Mouse (Mus musculus): Measurements from ENCODE around the gene Ms4a14. TPM values are rescaled to one million over a fixed set of nuclear protein-coding genes. Genes with fewer than 3 reads are reported as not detected.
"Not testable (repeated sequence)": the region's sequence is repeated elsewhere in the genome, so short reads cannot be mapped to it uniquely, and the experiment has no call there.

Gene Ms4a14
- polyA plus RNA-seq (2016; fragmentation: Nextera tagmentation; extraction: Ambion mirVana) = not detected in 2 replicates

DNA sequence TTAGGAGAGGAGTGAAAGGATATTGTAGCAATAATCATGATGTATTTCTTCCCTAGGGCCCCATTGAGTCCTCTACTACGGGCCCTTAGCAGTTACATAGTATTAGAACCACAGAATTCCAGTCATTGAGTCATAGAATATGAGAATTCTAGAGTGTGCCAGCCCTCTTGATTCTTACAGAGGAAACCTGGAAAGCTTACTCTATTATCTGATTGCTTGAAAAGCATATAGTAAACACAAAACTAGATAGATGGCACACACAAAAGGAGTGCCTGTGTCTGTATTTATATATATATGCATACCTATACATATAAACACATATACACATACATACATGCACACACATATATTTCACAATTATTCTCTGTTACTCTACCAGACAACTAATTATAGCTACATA, at the start of gene Ms4a14:
TSS of gene Ms4a14 (minus strand) at position 101 of the 400 bp plus-strand sequence.
- Histone ChIP-seq H3K4me1 (no peaks in the 10 kb centered on the region), H3K36me3 (replicated peaks) (no peaks in the 10 kb centered on the region), H3K4me3 (no peak within 1 kb of the TSS), H3K27me3 (replicated peaks; ENCODE audit: low read depth, poor library complexity, severe bottlenecking) (no peaks in the 10 kb centered on the region), H3K27ac (replicated peaks) (no peak within 1 kb of the TSS), H3K9me3 (no peaks in the 10 kb centered on the region)
- no peak for DNase-seq (ENCODE audit: low spot score)
- 78% methylated on average over 1 of the region's 1 CpGs for WGBS

DNA sequence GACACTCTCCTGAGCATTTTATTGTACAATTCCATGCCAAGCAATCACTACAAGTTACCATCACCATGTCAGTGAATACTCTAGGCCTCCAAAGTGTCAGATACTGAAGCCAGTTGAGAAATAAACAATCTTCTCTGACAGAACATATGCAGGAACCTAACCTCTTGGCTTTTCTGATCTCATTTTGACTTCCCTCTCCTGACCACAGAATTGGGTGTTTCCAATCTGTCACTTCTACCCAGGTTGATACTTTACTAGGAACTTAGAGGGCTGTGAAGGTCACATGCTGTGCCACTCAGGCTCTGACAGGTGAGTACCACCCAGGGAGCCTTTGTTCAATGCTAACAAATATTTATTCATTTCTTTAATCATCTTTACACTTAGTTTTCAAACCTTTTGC, 47.7 kb upstream of the Ms4a14 start:
- Histone ChIP-seq H3K4me3 (no peak overlapping the region), H3K27ac (replicated peaks) (no peak overlapping the region), H3K36me3 (replicated peaks) (no peaks in the 10 kb centered on the region), H3K4me1 (no peaks in the 10 kb centered on the region), H3K9me3 (no peaks in the 10 kb centered on the region), H3K27me3 (replicated peaks; ENCODE audit: low read depth, poor library complexity, severe bottlenecking) (no peaks in the 10 kb centered on the region)
- DNase-seq (ENCODE audit: low spot score) = no peak

DNA sequence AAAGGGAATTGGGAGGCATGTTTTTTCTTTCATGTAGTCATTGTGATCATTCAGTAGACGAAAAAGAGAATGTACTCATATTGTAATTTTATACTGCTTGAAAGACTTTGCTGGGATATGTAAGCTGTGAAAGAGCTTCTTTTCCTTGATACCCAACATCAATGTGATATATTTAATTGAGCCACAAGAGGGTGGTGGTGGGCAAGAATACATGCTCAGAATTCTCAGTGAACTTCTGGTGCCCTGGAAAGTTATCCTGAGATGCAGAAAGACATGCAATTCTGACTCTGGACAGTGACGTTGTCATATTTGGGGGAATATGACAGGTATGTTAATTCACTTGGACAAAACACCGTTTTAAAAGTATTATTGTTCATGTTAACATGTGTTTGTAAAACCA, 45.9 kb upstream of the Ms4a14 start:
- H3K27ac ChIP-seq (replicated peaks) = no peak overlapping the region
- no peak overlapping the region for H3K4me3 ChIP-seq
- H3K4me1 ChIP-seq = no peaks in the 10 kb centered on the region
- no peaks in the 10 kb centered on the region for H3K9me3 ChIP-seq
- no peaks in the 10 kb centered on the region for H3K36me3 ChIP-seq (replicated peaks)
- WGBS = 65% methylated on average over 3 of the region's 3 CpGs
- H3K27me3 ChIP-seq (replicated peaks; ENCODE audit: low read depth, poor library complexity, severe bottlenecking) = no peaks in the 10 kb centered on the region
- DNase-seq (ENCODE audit: low spot score) = no peak

DNA sequence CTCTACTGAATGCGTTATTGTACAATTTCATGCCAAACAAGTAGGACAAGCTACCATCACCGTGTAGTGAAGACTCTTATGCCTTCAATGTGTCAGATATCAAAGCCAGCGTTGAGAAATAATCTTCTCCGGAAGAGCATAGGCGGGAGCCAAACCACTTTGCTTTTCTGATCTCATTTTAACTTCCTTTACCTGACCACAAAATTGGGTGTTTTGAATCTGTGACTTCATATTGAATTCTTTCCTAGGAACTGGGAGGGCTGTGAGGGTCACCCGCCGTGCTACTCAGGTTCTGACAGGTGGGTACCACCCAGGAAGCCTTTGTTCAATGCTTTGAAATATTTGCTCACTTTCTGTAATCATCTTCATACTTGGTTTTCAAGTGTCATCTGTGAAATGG, 41.5 kb upstream of the Ms4a14 start:
- no peaks in the 10 kb centered on the region for H3K9me3 ChIP-seq
- no peaks in the 10 kb centered on the region for H3K4me1 ChIP-seq
- DNase-seq (ENCODE audit: low spot score) = no peak
- no peaks in the 10 kb centered on the region for H3K36me3 ChIP-seq (replicated peaks)
- no peak overlapping the region for H3K27ac ChIP-seq (replicated peaks)
- H3K27me3 ChIP-seq (replicated peaks; ENCODE audit: low read depth, poor library complexity, severe bottlenecking) = no peaks in the 10 kb centered on the region
- no peak overlapping the region for H3K4me3 ChIP-seq
- 86% methylated on average over 7 of the region's 7 CpGs for WGBS

DNA sequence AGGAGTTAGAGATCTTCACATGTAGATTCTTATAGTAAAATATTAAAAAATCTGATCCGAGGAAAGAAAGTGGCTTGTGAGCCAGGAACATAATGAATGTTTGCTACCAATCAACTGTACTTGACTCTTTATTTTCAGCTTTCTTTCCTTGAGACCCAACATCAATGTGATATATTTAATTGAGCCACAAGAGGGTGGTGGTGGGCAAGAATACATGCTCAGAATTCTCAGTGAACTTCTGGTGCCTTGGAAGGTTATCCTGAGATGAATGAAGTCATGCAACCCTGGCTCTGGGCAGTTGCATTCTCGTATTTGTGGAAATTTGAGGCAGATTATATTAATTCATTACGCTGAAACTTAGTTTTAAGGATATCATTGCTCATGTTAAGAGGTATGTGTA, 37.6 kb upstream of the Ms4a14 start:
- Histone ChIP-seq H3K9me3 (no peaks in the 10 kb centered on the region), H3K27me3 (replicated peaks; ENCODE audit: low read depth, poor library complexity, severe bottlenecking) (no peaks in the 10 kb centered on the region), H3K4me3 (no peak overlapping the region), H3K4me1 (peaks cover 4% of the 10 kb centered on the region; the same call in 1 of the 2 replicates), H3K27ac (replicated peaks) (no peak overlapping the region), H3K36me3 (replicated peaks) (no peaks in the 10 kb centered on the region)
- 64% methylated on average over 3 of the region's 3 CpGs for WGBS
- no peak for DNase-seq (ENCODE audit: low spot score)

DNA sequence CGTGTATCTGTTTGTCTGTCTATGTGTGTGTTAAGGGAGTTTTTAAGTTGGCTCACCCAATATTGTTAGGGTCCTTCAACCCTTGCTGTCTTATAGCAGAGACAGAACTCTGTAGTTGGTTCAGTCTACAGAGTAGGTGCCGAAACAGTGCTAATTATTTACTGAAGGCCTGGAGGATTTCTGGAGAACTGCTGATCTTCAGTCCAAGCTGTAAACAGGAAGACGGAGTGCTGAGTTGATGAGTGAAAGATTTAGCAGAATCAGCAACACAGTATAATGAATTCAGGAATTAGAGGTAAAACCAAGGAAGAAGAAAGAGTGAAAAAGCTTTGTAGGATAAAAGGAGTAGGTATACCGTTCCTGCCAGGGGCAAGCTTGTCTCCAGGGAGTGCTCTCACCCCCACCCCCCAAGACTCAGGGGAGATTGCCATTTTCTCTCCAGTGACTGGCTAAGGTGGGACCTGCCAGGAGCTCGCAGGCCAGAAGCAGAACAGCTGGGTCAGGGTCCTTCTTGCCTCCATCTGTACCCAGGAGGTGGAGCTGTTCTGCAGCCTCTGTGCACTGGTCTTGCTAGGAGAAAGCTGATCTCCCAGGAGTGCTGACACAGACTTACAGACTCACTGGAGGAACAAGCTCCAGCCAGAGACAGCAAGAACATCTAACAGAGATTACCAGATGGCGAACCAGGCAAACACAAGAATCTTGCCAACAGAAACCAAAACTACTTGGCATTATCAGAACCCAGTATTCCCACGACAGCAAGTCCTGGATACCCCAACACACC, 35.6 kb upstream of the Ms4a14 start:
- Histone ChIP-seq H3K27me3 (replicated peaks; ENCODE audit: low read depth, poor library complexity, severe bottlenecking) (no peaks in the 10 kb centered on the region), H3K4me1 (peaks cover 4% of the 10 kb centered on the region; the same call in 1 of the 2 replicates), H3K4me3 (no peak overlapping the region), H3K9me3 (no peaks in the 10 kb centered on the region), H3K36me3 (replicated peaks) (no peaks in the 10 kb centered on the region), H3K27ac (replicated peaks) (no peak overlapping the region)
- peak; percentile 12 for DNase-seq (ENCODE audit: low spot score)
- WGBS = 66% methylated on average over 7 of the region's 7 CpGs

DNA sequence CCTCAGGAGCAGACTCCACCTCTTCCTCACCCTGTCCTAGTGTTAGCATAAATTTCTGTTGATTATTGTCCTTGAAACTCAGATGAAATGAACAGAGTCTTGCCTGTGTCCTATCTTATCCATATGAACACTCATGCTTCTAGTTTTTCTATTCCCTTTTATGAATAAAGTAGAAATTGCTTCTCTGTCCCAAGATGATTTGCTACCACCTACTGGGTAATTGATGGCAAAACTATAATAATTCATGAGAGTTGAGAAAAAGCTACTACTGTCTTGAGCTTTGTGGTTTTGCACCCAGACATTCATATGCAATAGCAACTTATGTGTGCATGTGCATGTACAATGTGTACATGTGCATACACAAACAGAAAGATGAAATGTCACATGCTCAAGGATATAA, 29.7 kb upstream of the Ms4a14 start:
- Histone ChIP-seq H3K9me3 (no peaks in the 10 kb centered on the region), H3K27ac (replicated peaks) (no peak overlapping the region), H3K4me3 (no peak overlapping the region), H3K27me3 (replicated peaks; ENCODE audit: low read depth, poor library complexity, severe bottlenecking) (no peaks in the 10 kb centered on the region), H3K36me3 (replicated peaks) (no peaks in the 10 kb centered on the region), H3K4me1 (peaks cover 4% of the 10 kb centered on the region; the same call in 1 of the 2 replicates)
- DNase-seq (ENCODE audit: low spot score) = no peak

DNA sequence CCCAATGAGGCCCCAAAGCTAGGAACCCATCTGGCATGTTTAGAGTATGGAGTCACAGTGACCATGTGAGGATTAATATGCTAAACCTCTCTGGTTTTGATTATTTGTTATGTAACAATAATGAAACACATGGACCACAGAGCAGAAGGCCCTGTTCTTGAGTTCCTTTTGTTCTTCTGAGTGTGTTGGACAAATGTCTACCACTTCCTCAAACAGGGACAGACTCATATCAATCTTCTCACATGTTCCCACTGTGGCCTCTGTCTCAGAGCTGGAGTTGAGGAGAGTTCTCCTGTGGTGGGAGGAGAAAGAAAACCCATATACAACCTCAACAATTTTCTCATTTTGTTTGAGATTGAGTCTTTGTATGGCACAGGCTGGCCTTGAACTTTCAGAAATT, 28.9 kb upstream of the Ms4a14 start:
- Histone ChIP-seq H3K4me1 (peaks cover 4% of the 10 kb centered on the region; the same call in 1 of the 2 replicates), H3K36me3 (replicated peaks) (no peaks in the 10 kb centered on the region), H3K4me3 (no peak overlapping the region), H3K9me3 (no peaks in the 10 kb centered on the region), H3K27me3 (replicated peaks; ENCODE audit: low read depth, poor library complexity, severe bottlenecking) (no peaks in the 10 kb centered on the region), H3K27ac (replicated peaks) (no peak overlapping the region)
- DNase-seq (ENCODE audit: low spot score) = no peak

DNA sequence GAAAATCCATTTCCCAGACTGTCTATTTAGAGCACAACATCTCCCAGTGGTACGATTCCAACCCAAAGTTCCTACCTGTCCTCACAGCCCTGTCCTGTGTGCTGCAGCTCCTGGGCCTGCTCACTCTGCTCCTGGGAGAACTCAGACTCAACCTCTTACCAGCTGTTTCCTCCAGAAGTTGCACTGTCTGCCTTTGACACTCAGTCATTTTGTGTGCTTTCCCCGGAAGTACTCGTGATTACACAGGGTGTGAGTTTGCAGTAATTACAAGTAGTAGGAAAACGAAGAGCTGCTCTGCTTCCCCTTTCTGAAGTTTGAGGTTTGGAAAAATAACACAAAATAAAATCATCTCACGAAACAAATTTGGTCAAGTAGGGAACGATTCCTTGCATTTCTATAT, 21.7 kb upstream of the Ms4a14 start, which contains the start of gene Ms4a7:
TSS of gene Ms4a7 (minus strand) at position 215 of the 400 bp plus-strand sequence.
- WGBS = 88% methylated on average over 6 of the region's 6 CpGs
- Histone ChIP-seq H3K4me1 (no peaks in the 10 kb centered on the region), H3K4me3 (no peak within 1 kb of the TSS), H3K27me3 (replicated peaks; ENCODE audit: low read depth, poor library complexity, severe bottlenecking) (no peaks in the 10 kb centered on the region), H3K9me3 (no peaks in the 10 kb centered on the region), H3K36me3 (replicated peaks) (no peaks in the 10 kb centered on the region), H3K27ac (replicated peaks) (no peak within 1 kb of the TSS)
- no peak for DNase-seq (ENCODE audit: low spot score)

DNA sequence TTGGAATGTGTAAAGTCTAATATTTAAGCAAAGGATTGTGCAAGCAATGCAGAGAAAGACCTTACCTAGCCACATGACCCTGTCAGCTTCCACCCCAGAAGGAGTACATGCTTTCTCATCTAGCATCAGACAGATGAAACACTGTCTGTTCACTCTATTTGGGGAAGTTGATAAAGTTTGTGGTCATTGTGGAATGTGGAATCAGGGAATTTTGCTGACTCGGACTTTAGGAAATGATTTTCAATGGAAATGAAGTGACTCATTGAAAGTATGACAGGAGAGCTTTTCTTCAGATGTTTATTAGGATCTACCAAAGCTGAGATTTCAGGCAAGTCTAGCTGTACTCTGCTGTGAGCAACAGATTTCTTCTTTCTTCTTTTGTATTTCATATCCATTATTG, 6.9 kb upstream of the Ms4a14 start:
- WGBS = 86% methylated on average over 1 of the region's 1 CpGs
- no peaks in the 10 kb centered on the region for H3K27me3 ChIP-seq (replicated peaks; ENCODE audit: low read depth, poor library complexity, severe bottlenecking)
- no peak overlapping the region for H3K27ac ChIP-seq (replicated peaks)
- DNase-seq (ENCODE audit: low spot score) = no peak
- no peaks in the 10 kb centered on the region for H3K9me3 ChIP-seq
- H3K4me3 ChIP-seq = no peak overlapping the region
- no peaks in the 10 kb centered on the region for H3K4me1 ChIP-seq
- H3K36me3 ChIP-seq (replicated peaks) = no peaks in the 10 kb centered on the region

DNA sequence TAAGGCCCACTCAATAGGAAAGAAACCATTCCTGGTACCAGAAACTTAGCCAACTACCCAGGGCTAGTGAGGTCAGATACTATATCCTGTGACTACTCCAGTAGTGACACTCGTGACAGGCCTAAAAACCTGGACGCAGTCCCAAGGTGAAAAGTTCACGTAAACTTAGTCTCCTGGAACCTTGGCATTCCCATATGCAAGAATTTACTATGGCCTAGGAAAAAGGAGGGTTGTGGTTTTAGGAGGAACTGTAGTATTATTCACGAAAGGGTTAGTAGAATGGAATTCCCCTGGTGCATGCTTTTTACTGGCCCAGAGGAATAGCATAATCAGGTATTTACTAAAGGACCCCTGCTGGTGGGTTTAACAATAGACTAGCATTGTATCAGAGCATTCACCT, 2.5 kb upstream of the Ms4a14 start:
- WGBS = 86% methylated on average over 4 of the region's 4 CpGs
- H3K4me1 ChIP-seq = no peaks in the 10 kb centered on the region
- H3K27me3 ChIP-seq (replicated peaks; ENCODE audit: low read depth, poor library complexity, severe bottlenecking) = no peaks in the 10 kb centered on the region
- H3K36me3 ChIP-seq (replicated peaks) = no peaks in the 10 kb centered on the region
- H3K27ac ChIP-seq (replicated peaks) = no peak overlapping the region
- H3K9me3 ChIP-seq = no peaks in the 10 kb centered on the region
- no peak for DNase-seq (ENCODE audit: low spot score)
- H3K4me3 ChIP-seq = no peak overlapping the region

DNA sequence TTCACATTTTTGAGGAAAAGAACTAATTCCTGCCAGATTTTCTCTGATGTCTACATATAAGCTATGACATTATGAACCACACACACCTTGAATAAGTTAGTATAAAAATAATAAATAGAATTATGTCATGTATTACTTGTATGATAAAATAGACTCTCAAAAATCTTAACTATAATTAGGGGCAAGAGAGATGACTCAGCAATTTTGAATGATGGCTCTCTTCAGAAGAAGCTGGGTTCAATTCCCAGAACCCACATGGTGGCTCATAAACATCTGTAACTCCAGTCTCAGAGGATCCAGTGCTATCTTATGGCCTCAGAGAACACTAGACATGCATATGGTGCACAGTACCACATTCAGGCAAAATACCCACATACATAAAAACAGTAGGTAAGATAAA, 5.4 kb downstream of the Ms4a14 start:
- no peak for DNase-seq (ENCODE audit: low spot score)
- Histone ChIP-seq H3K36me3 (replicated peaks) (no peaks in the 10 kb centered on the region), H3K4me3 (no peak overlapping the region), H3K9me3 (no peaks in the 10 kb centered on the region), H3K27me3 (replicated peaks; ENCODE audit: low read depth, poor library complexity, severe bottlenecking) (no peaks in the 10 kb centered on the region), H3K27ac (replicated peaks) (no peak overlapping the region), H3K4me1 (no peaks in the 10 kb centered on the region)

DNA sequence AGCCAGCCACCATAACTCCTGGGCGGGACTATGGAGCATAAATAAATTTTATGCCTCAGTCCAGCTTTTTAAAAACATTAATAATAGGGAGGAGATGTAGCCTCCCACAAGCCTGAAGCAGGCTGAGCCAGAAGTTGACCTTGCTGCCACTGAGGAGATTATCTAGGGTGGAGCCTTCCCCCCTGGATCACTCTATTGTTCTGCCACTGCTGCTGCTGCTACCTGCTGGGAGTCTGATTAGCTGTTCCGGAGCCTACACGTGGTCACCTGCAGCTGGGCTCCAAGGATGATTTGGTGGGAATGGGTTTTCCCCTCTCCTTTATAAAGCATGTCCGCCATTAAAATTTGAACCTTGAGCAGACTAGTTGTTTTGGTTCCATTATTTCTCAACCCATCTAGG, 14.7 kb downstream of the Ms4a14 start:
- not testable (repeated sequence) for H3K9me3 ChIP-seq; DNase-seq (ENCODE audit: low spot score); H3K27ac ChIP-seq (replicated peaks); H3K27me3 ChIP-seq (replicated peaks; ENCODE audit: low read depth, poor library complexity, severe bottlenecking); H3K4me3 ChIP-seq; H3K4me1 ChIP-seq; H3K36me3 ChIP-seq (replicated peaks)
- 37% methylated on average over 4 of the region's 4 CpGs for WGBS

Measured in embryonic facial prominence, embryonic 10.5 days (tissue).